Mouse (Mus musculus) liver, embryonic 11.5 days (tissue): ENCODE results near the gene Pcnx4. TPM values are rescaled to one million over a fixed set of nuclear protein-coding genes. Genes with fewer than 3 reads are reported as not detected.

Experiments used
- ATAC-seq: fragments of 200-750 bp; cut with Nextera tagmentation; replicated peaks from 2 replicates; pipeline ENCODE4 v1.8.0; 2017; ENCODE audit warnings: moderate number of reproducible peaks, mild to moderate bottlenecking, moderate TSS enrichment, moderate library complexity; ENCODE audit not compliant: low FRiP score
- DNase-seq: peaks from one replicate; pipeline ENCODE4 v3.0.0-alpha.2; 2017; ENCODE audit warnings: low spot score
- H3K27ac ChIP-seq: fragments of 300-500 bp; sonication (generic); 2 replicates; pipeline ENCODE4 v1.5.1; 2014; ENCODE audit warnings: mild to moderate bottlenecking, low read depth, low read length, control low read depth
- H3K27me3 ChIP-seq: fragments of 300-500 bp; sonication (generic); replicated peaks from 2 replicates; pipeline ENCODE4 v1.6.1; 2014; ENCODE audit warnings: low read length, mixed read lengths; ENCODE audit not compliant: control insufficient read depth, insufficient read depth
- H3K36me3 ChIP-seq: fragments of 300-500 bp; sonication (generic); 2 replicates; pipeline ENCODE4 v1.6.1; 2014; ENCODE audit warnings: mild to moderate bottlenecking, low read length, moderate library complexity, mixed read lengths; ENCODE audit not compliant: control insufficient read depth, insufficient read depth
- H3K4me1 ChIP-seq: fragments of 300-500 bp; sonication (generic); replicated peaks from 2 replicates; pipeline ENCODE4 v1.6.1; 2014; ENCODE audit warnings: low read length, mixed read lengths; ENCODE audit not compliant: control insufficient read depth, insufficient read depth
- H3K4me2 ChIP-seq: fragments of 300-500 bp; sonication (generic); 2 replicates; pipeline ENCODE4 v1.6.1; 2014; ENCODE audit warnings: mild to moderate bottlenecking, control low read depth, moderate library complexity
- H3K4me3 ChIP-seq: fragments of 300-500 bp; sonication (generic); 2 replicates; pipeline ENCODE4 v1.5.1; 2014; ENCODE audit warnings: low read depth, low read length, control low read depth
- H3K9ac ChIP-seq: fragments of 300-500 bp; sonication (generic); 2 replicates; pipeline ENCODE4 v1.6.1; 2014; ENCODE audit warnings: low read depth, low read length, control low read depth
- H3K9me3 ChIP-seq: fragments of 300-500 bp; sonication (generic); 2 replicates; pipeline ENCODE4 v1.6.1; 2016; ENCODE audit warnings: low read length, inconsistent platforms, mixed read lengths; ENCODE audit not compliant: control insufficient read depth
- WGBS: fragments of 180-500 bp; shearing (Covaris S2); extraction: QIAGEN DNeasy Blood & Tissue Kit; methylation state at CpG from one replicate; pipeline ENCODE4 v1.1.7; 2014; 5-methylcytosine and 5-hydroxymethylcytosine counted together
- polyA plus RNA-seq: library from polyadenylated mRNA; unstranded; fragments of >200 nt; fragmentation: Nextera tagmentation; extraction: Ambion mirVana; gene quantifications from 2 replicates; pipeline ENCODE4 v1.2.1, GENCODE M21; 2014

The Pcnx4 gene
- polyA plus RNA-seq, 1 experiment from 2014 or later, result 6.5 TPM

GRCm38 (mm10) chr12:72519352-72519751 is 16.8 kb upstream of the Pcnx4 start:
- ATAC-seq (no peak), DNase-seq (no peak)
- 72% methylated on average over 9 of the region's 9 CpGs for WGBS
- no peaks in the 10 kb centered on the region for H3K4me1 ChIP-seq
- H3K36me3 ChIP-seq, result no peaks in the 10 kb centered on the region
- H3K27me3 ChIP-seq, result no peaks in the 10 kb centered on the region
- H3K27ac ChIP-seq, result no peak overlapping the region
- no peak overlapping the region for H3K4me3 ChIP-seq
- no peaks in the 10 kb centered on the region for H3K9me3 ChIP-seq
- H3K9ac ChIP-seq, result no peak overlapping the region
- H3K4me2 ChIP-seq, result no peak overlapping the region

- WGBS, result 56% methylated on average over 5 of the region's 5 CpGs
- Histone ChIP-seq H3K36me3 (no peaks in the 10 kb centered on the region), H3K27me3 (no peaks in the 10 kb centered on the region), H3K9ac (no peak overlapping the region), H3K27ac (no peak overlapping the region), H3K4me3 (no peak overlapping the region), H3K4me1 (no peaks in the 10 kb centered on the region), H3K9me3 (no peaks in the 10 kb centered on the region), H3K4me2 (no peak overlapping the region)
- DNase-seq (no peak), ATAC-seq (no peak; the same call in 1 of the 2 replicates)
These were observed 16.3 kb upstream of the Pcnx4 start for GRCm38 (mm10) chr12:72519855-72520254.

GRCm38 (mm10) chr12:72520645-72521044 is 15.5 kb upstream of the Pcnx4 start:
- DNase-seq (peak; percentile 43), ATAC-seq (no peak)
- Histone ChIP-seq H3K4me1 (no peaks in the 10 kb centered on the region), H3K4me2 (no peak overlapping the region), H3K27me3 (no peaks in the 10 kb centered on the region), H3K4me3 (no peak overlapping the region), H3K36me3 (no peaks in the 10 kb centered on the region), H3K9ac (no peak overlapping the region), H3K9me3 (no peaks in the 10 kb centered on the region), H3K27ac (no peak overlapping the region)
- WGBS, result 2% methylated on average over 2 of the region's 2 CpGs

- Histone ChIP-seq H3K4me1 (no peaks in the 10 kb centered on the region), H3K27me3 (no peaks in the 10 kb centered on the region), H3K9me3 (peaks cover 5% of the 10 kb centered on the region; the same call in 1 of the 2 replicates), H3K27ac (no peak overlapping the region), H3K4me2 (no peak overlapping the region), H3K36me3 (no peaks in the 10 kb centered on the region), H3K9ac (no peak overlapping the region), H3K4me3 (no peak overlapping the region)
- WGBS, result 32% methylated on average over 4 of the region's 4 CpGs
- peak; percentile 45; the same call in 1 of the 2 replicates for ATAC-seq
- no peak for DNase-seq
These were observed 10.6 kb upstream of the Pcnx4 start for GRCm38 (mm10) chr12:72525588-72525987.

GRCm38 (mm10) chr12:72532303-72532702 is 3.9 kb upstream of the Pcnx4 start:
- Histone ChIP-seq H3K36me3 (no peaks in the 10 kb centered on the region), H3K4me2 (no peak overlapping the region), H3K4me1 (no peaks in the 10 kb centered on the region; the same call in 1 of the 2 replicates), H3K9me3 (peaks cover 6% of the 10 kb centered on the region; the same call in 1 of the 2 replicates), H3K27ac (no peak overlapping the region), H3K9ac (no peak overlapping the region), H3K27me3 (no peaks in the 10 kb centered on the region), H3K4me3 (no peak overlapping the region)
- DNase-seq, result no peak
- 74% methylated on average over 7 of the region's 7 CpGs for WGBS
- ATAC-seq, result no peak

- Histone ChIP-seq H3K9me3 (peaks cover 6% of the 10 kb centered on the region; the same call in 1 of the 2 replicates), H3K27me3 (no peaks in the 10 kb centered on the region), H3K36me3 (no peaks in the 10 kb centered on the region), H3K4me3 (no peak overlapping the region), H3K4me2 (no peak overlapping the region), H3K9ac (no peak overlapping the region), H3K4me1 (no peaks in the 10 kb centered on the region; the same call in 1 of the 2 replicates), H3K27ac (no peak overlapping the region)
- WGBS, result 75% methylated on average over 6 of the region's 6 CpGs
- ATAC-seq (no peak), DNase-seq (no peak)
These were observed 2.2 kb upstream of the Pcnx4 start for GRCm38 (mm10) chr12:72533986-72534385.

GRCm38 (mm10) chr12:72535599-72535998 is 584 bp upstream of the Pcnx4 start:
- ATAC-seq (no peak), DNase-seq (no peak)
- H3K36me3 ChIP-seq, result no peaks in the 10 kb centered on the region
- H3K4me3 ChIP-seq, result peak overlapping the region; percentile 79
- H3K9me3 ChIP-seq, result peaks cover under 1% of the 10 kb centered on the region; the same call in 1 of the 2 replicates
- H3K9ac ChIP-seq, result no peak overlapping the region
- WGBS, result 59% methylated on average over 3 of the region's 3 CpGs
- no peaks in the 10 kb centered on the region for H3K27me3 ChIP-seq
- H3K27ac ChIP-seq, result no peak overlapping the region
- peak overlapping the region; percentile 89 for H3K4me2 ChIP-seq
- H3K4me1 ChIP-seq, result no peaks in the 10 kb centered on the region; the same call in 1 of the 2 replicates

- Histone ChIP-seq H3K4me1 (no peaks in the 10 kb centered on the region; the same call in 1 of the 2 replicates), H3K27me3 (no peaks in the 10 kb centered on the region), H3K9ac (no peak overlapping the region), H3K9me3 (no peaks in the 10 kb centered on the region), H3K36me3 (no peaks in the 10 kb centered on the region; the same call in 1 of the 2 replicates), H3K4me3 (no peak overlapping the region), H3K27ac (no peak overlapping the region), H3K4me2 (no peak overlapping the region)
- 93% methylated on average over 10 of the region's 10 CpGs for WGBS
- ATAC-seq, result no peak
- no peak for DNase-seq
These were observed 2.4 kb downstream of the Pcnx4 start for GRCm38 (mm10) chr12:72538571-72538970.

- Histone ChIP-seq H3K27ac (no peak overlapping the region), H3K36me3 (no peaks in the 10 kb centered on the region), H3K9ac (no peak overlapping the region), H3K4me3 (no peak overlapping the region), H3K4me2 (no peak overlapping the region), H3K4me1 (no peaks in the 10 kb centered on the region), H3K9me3 (no peaks in the 10 kb centered on the region), H3K27me3 (no peaks in the 10 kb centered on the region)
- DNase-seq, result no peak
- no peak for ATAC-seq
- 85% methylated on average over 4 of the region's 4 CpGs for WGBS
These were observed 18.2 kb downstream of the Pcnx4 start for GRCm38 (mm10) chr12:72554347-72554746.
